Mouse (Mus musculus): ENCODE data around the gene Otud7b.

- TF ChIP-seq CTCF (IDR thresholded peaks at IDR 0.05; ENCODE audit: extremely low read depth, insufficient read depth, low read length) (no peak), POLR2A (IDR thresholded peaks at IDR 0.05; ENCODE audit: extremely low read depth, insufficient read depth, low read length) (no peak)
Observed at GRCm38 (mm10) chr3:96072921-96073486, 31.3 kb upstream of the Otud7b start.
